Mouse (Mus musculus) midbrain, postnatal 0 days (tissue): Measurements from ENCODE around the gene Scrn2. TPM values are rescaled to one million over a fixed set of nuclear protein-coding genes. Genes with fewer than 3 reads are reported as not detected.
A peak's percentile ranks its signal among the peaks of the same experiment; 100 is the strongest.

Experiments used
- ATAC-seq: fragments of 200-750 bp; cut with Nextera tagmentation; 2 replicates; pipeline ENCODE4 v1.8.0; 2017; ENCODE audit warnings: moderate number of reproducible peaks, mild to moderate bottlenecking, moderate TSS enrichment, moderate library complexity; ENCODE audit not compliant: low FRiP score
- DNase-seq: peaks from one replicate; pipeline ENCODE4 v3.0.0-alpha.2; 2015; ENCODE audit warnings: low spot score
- H3K27ac ChIP-seq: fragments of 300-500 bp; sonication (generic); 2 replicates; pipeline ENCODE4 v1.5.1; 2014; ENCODE audit warnings: low read depth, mild to moderate bottlenecking, low read length, mixed read lengths
- H3K27me3 ChIP-seq: fragments of 300-500 bp; sonication (generic); 2 replicates; pipeline ENCODE4 v1.6.1; 2014; ENCODE audit warnings: low read length, control low read depth, mixed read lengths; ENCODE audit not compliant: insufficient read depth
- H3K36me3 ChIP-seq: fragments of 300-500 bp; sonication (generic); 2 replicates; pipeline ENCODE4 v1.6.1; 2014; ENCODE audit warnings: low read length, control low read depth, mixed read lengths; ENCODE audit not compliant: insufficient read depth
- H3K4me1 ChIP-seq: fragments of 300-500 bp; sonication (generic); 2 replicates; pipeline ENCODE4 v1.6.1; 2014; ENCODE audit warnings: mild to moderate bottlenecking, control low read depth, antibody characterized with exemption, low read length, mixed read lengths; ENCODE audit not compliant: insufficient read depth
- H3K4me2 ChIP-seq: fragments of 300-500 bp; sonication (generic); 2 replicates; pipeline ENCODE4 v1.6.1; 2014; ENCODE audit warnings: low read depth, mild to moderate bottlenecking, low read length, mixed read lengths; ENCODE audit not compliant: poor library complexity, severe bottlenecking
- H3K4me3 ChIP-seq: fragments of 300-500 bp; sonication (generic); 2 replicates; pipeline ENCODE4 v1.5.1; 2014; ENCODE audit warnings: low read depth, mild to moderate bottlenecking, low read length, moderate library complexity
- H3K9ac ChIP-seq: fragments of 300-500 bp; sonication (generic); replicated peaks from 2 replicates; pipeline ENCODE4 v1.6.1; 2014; ENCODE audit warnings: mild to moderate bottlenecking, low read length, moderate library complexity, mixed read lengths; ENCODE audit not compliant: poor library complexity, severe bottlenecking
- H3K9me3 ChIP-seq: fragments of 300-500 bp; sonication (generic); 2 replicates; pipeline ENCODE4 v1.6.1; 2016; ENCODE audit warnings: low read length, control low read depth
- CTCF ChIP-seq: IDR thresholded peaks from 2 replicates; pipeline ENCODE4 v1.5.1; 2016; ENCODE audit warnings: antibody characterized with exemption, mild to moderate bottlenecking
- WGBS: fragments of 180-500 bp; shearing (Covaris S2); extraction: QIAGEN DNeasy Blood & Tissue Kit; methylation state at CpG from one replicate; pipeline ENCODE4 v1.1.7; 2014; 5-methylcytosine and 5-hydroxymethylcytosine counted together
- polyA plus RNA-seq: library from polyadenylated mRNA; unstranded; fragments of >200 nt; fragmentation: Nextera tagmentation; extraction: Ambion mirVana; gene quantifications from 2 replicates; pipeline ENCODE4 v1.2.1, GENCODE M21; 2015
- total RNA-seq: library from RNA; depleted of rRNA; stranded (reverse); fragments of >200 nt; gene quantifications from 2 replicates; pipeline ENCODE4 v1.2.3, GENCODE M21; 2014

Gene Scrn2
- total and polyA plus RNA-seq, 2 experiments from 2014 or later: 11.1 to 22.3 TPM

DNA sequence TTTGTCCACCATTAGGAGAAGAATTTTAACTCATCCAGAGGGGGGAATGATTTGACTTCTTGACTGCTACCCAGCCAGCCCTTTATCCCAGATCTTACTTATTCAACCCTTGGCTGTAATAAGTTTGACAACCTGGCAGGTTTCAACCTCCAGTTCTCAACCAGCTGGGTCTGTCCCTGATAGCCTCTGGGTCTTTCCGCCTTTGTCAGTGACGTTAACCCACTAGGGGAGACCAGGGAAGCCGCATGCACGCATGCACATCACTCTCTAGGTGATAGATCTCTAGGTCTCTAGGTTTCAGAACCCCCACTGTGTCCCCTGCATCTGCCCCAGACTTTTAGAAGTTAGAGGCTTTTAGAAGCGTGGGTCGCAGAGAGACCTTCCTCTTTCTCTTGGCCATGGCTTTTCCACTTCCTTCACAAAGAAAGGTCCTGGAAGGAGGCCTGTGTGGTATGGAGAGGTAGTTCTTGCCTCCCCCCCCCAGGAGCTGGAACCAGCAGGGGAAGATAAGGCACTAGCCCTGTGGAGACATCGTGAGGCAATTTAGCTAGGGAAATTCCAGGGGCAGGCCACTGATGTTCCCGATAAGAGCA is 20.4 kb upstream of the Scrn2 start:
- no peaks in the 10 kb centered on the region for H3K4me1 ChIP-seq
- H3K4me3 ChIP-seq: no peak overlapping the region
- H3K27me3 ChIP-seq: no peaks in the 10 kb centered on the region; the same call in 1 of the 2 replicates
- no peaks in the 10 kb centered on the region for H3K36me3 ChIP-seq
- ATAC-seq (no peak), DNase-seq (no peak)
- 68% methylated on average over 8 of the region's 8 CpGs for WGBS
- H3K9me3 ChIP-seq: no peaks in the 10 kb centered on the region
- TF ChIP-seq CTCF: no peak
- H3K4me2 ChIP-seq: no peak overlapping the region
- no peak overlapping the region for H3K27ac ChIP-seq
- no peak overlapping the region for H3K9ac ChIP-seq

DNA sequence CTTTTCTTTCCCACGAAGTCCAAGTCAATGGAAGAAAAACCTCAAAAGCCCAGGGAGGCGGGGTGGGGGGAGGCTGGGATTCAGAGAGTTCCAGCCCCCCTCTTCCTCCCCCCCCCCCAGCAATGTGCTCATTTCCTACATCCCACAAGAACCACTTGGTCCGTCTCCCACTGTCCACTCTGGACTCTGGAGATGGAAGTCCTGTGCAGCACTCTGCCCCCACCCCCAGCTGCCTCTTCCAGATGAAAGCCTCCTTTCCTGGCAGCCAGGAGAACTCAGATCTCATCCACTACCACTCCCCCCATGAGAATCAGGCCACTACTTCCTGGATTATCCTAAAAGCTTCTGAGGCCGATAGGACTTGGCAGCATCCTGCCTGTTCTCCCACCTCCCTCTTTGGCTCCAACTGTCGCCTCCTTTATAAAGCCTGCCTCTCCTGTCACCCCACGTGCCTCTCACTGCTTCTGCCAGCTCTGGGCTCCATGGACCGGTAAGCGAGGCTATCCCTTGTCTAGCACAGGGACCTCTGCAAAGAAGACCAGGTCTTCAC is 16.5 kb upstream of the Scrn2 start, which contains the start of gene Sp6:
Gene Sp6, plus strand, starts transcription at position 274 of the 550 bp plus-strand sequence.
- no peak for TF ChIP-seq CTCF
- no peaks in the 10 kb centered on the region for H3K9me3 ChIP-seq
- no peaks in the 10 kb centered on the region for H3K4me1 ChIP-seq
- ATAC-seq (no peak), DNase-seq (peak; percentile 44)
- no peak within 1 kb of the TSS for H3K4me2 ChIP-seq
- WGBS: 21% methylated on average over 8 of the region's 8 CpGs
- no peak within 1 kb of the TSS for H3K9ac ChIP-seq
- H3K27me3 ChIP-seq: peaks cover 29% of the 10 kb centered on the region
- H3K4me3 ChIP-seq: no peak within 1 kb of the TSS
- no peaks in the 10 kb centered on the region for H3K36me3 ChIP-seq
- H3K27ac ChIP-seq: no peak within 1 kb of the TSS

DNA sequence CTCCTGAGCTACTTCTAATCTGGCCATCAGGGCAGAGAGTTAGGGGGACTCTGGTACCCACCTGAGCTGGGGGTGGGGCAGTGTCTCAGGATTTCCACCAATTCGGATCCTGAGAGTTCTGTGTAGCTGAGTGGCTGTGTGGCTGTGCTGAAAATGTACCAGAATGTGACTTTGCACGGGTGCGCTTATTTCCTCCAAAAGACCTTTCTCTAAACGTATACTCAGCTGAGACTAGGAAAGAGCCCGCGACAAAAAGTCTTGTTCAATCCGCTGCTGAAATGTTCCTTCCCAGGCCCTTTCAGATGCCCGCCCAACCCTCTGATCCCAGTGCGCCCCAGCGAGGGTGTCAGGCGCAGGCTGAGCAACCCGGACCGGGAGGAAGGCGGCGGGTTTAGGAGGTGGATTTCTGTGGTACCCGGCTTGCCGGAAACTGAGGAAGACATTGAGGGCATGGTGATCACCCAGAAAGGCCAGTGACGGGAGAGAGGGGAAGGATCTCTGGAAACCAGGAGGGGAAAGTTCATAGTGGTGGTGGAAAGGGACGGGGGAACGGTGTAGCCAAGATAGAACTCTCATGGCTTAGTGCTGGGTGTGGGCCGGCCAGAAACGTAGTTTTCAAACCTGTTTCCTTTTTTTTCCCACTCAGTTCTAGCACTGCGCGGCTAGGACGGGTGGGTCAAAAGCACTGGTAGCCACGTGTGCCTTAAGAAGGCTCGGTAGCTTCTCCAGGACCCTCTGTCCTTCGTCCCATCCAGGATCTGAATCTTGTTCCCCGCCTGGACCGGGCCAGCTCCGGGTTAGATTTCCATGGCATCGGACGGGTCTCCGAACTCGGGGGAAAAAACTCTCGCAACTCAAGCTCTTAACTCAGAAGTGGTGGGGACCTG is 11.8 kb upstream of the Scrn2 start:
- Histone ChIP-seq H3K4me3 (peak overlapping the region; percentile 32; the same call in 1 of the 2 replicates), H3K4me2 (peak overlapping the region; percentile 44), H3K27ac (no peak overlapping the region), H3K4me1 (peaks cover 6% of the 10 kb centered on the region; the same call in 1 of the 2 replicates), H3K36me3 (no peaks in the 10 kb centered on the region), H3K27me3 (peaks cover 73% of the 10 kb centered on the region), H3K9ac (no peak overlapping the region), H3K9me3 (no peaks in the 10 kb centered on the region)
- DNase-seq (no peak), ATAC-seq (no peak)
- WGBS: under 1% methylated on average over 36 of the region's 36 CpGs
- TF ChIP-seq CTCF: no peak

DNA sequence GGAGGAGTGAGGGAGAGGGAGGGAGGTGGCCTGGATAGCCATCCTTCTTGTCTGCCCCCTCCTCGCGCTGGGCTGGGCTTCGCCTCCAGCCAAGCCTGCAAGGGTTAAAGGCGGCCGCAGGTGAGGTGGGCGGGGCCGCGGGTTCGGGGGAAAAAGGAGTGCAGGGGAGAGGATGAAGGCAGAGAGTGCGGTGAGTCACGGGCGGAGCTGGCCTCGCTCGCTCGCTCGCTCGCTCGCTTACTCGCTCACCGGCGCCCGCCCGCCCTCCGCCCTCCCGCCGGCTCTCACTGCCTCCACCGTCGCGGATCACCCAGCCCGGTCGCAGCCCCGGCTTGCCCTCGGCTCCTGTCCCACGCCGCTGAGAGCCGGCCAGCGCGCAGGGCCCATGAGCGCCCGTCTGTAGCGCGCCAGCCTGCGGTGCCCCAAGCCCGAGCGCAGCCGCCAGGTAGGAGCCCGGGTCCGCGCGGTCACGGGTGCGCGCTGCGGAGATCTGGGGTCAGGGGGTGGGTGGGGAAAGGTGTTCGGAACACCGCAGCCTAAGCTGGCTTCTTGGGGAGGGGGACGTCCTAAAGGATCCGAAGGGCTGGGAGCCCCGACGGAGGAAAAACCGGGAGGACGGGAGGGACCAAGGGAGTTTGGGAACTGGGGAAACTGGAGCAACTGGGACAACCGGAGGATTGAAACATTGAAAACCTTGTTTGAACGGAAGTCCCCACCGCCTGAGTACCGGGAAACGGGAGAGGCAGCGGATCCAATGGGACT is 11.0 kb upstream of the Scrn2 start:
- no peak for DNase-seq

DNA sequence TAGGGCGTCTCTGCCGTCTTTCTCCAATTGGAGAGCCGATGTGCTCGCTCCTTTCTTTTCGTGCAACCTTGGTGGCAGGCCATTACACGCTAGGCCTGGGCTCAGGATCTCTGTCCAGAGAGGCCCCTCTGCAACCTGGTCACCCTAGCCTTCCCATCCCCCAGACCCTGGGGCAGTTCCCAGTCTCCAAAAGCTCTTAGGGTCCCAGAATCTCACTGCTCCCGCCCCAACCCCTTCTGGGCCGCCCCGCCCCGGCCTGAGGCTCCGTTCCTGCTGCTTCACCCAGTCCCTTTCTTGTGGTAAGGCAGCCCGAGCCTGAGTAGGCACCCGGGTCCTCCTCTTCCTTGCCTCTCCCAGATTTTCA is 10.4 kb upstream of the Scrn2 start:
- Histone ChIP-seq H3K27me3 (peaks cover 87% of the 10 kb centered on the region), H3K4me1 (peaks cover 6% of the 10 kb centered on the region; the same call in 1 of the 2 replicates), H3K9ac (no peak overlapping the region), H3K4me2 (no peak overlapping the region), H3K4me3 (peak overlapping the region; percentile 32; the same call in 1 of the 2 replicates), H3K9me3 (no peaks in the 10 kb centered on the region), H3K27ac (no peak overlapping the region), H3K36me3 (no peaks in the 10 kb centered on the region)
- ATAC-seq: no peak
- no peak for TF ChIP-seq CTCF
- 9% methylated on average over 13 of the region's 13 CpGs for WGBS
- DNase-seq: no peak

More for the DNA sequence above, 11.0 kb upstream of the Scrn2 start:
- Histone ChIP-seq H3K4me2 (peak overlapping the region; percentile 44), H3K36me3 (no peaks in the 10 kb centered on the region), H3K4me1 (peaks cover 6% of the 10 kb centered on the region; the same call in 1 of the 2 replicates), H3K27ac (no peak overlapping the region), H3K4me3 (peak overlapping the region; percentile 32; the same call in 1 of the 2 replicates), H3K9ac (no peak overlapping the region; the same call in 1 of the 2 replicates), H3K9me3 (no peaks in the 10 kb centered on the region), H3K27me3 (peaks cover 81% of the 10 kb centered on the region)
- no peak for ATAC-seq
- no peak for TF ChIP-seq CTCF
- under 1% methylated on average over 51 of the region's 68 CpGs for WGBS
